Mouse (Mus musculus) kidney, postnatal 10 days (tissue): Measurements from ENCODE around the gene Xpc.

Source experiments
- DNase-seq: peaks from one replicate; pipeline ENCODE4 v3.0.0; 2021; ENCODE audit warnings: mixed read lengths

The Xpc gene

DNA sequence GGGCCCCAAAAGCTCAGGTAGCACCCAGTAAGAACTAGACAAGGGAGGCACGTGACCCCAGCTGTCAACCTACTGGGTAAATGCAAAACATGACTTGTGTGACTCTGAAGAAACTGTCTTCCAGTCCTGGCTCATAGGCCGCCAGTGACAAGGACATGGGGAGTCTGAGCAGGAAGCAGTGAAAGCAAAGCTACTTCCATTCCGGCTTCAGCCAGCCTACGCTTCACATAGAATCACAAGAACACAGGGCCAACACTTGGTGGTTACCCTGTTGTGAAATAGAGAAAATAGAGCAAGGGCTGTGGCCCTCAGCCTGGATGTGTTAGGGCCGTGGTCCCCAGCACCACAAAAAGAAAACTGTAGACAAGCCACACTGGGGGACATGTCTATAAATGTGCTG, 7.1 kb upstream of the Xpc start:
- no peak for DNase-seq

DNA sequence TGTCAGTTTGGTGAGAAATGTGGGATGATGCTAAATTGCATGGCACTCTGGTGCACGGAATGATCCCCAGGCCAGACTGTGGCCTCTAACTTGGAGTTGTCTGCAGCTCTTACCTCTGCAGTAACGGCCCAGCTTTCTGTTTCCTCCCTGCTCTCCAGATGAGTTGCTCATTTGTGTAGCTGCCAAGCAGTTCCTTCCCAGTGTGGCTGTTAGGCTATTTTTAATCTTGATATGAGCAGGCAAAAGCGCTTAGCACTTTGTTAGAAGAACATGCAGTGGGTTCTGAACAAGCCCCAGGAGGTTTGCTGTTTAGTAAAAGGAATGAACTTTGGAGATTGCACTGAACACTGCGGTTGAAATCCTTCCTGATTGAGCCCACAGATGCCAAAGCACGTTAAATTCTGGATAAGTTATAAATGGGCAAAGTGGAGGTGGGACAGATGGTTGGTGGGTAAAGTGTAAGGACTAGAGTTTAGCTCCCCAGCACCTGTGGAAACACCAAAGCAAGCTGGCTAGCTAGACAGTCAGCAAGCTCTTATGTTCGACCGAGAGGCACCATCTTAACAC, 2.8 kb upstream of the Xpc start:
- no peak for DNase-seq

DNA sequence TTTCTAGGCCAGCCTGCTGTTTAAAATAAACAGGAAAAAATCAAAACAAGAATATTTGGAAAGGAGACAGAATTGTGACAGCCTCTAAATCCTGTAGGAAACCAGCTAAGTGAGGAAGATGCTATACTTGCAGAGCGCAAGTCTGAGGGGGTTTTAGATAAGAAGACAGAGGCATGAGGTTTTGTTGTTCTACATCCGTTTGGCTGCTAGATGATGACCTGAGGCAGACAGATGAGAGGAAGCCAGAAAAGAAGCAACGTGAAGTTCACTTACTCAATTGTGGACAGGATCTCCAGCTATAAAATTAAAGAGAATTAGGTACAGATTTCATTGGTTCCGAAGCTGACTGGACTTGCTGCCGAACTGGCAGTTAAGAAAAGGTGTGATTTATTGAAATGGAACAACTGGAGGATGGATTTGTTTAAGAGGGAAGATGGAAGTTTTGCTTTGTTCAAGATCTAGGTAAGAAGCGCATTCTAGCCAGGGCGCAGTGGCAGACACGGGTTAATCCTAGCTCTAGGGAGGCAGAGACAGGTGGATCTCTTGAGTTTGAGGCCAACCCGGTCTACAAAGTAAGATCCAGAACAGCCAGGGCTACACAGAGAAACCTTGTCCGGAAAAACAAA, 838 bp downstream of the Xpc start:
- peak; percentile 25 for DNase-seq

DNA sequence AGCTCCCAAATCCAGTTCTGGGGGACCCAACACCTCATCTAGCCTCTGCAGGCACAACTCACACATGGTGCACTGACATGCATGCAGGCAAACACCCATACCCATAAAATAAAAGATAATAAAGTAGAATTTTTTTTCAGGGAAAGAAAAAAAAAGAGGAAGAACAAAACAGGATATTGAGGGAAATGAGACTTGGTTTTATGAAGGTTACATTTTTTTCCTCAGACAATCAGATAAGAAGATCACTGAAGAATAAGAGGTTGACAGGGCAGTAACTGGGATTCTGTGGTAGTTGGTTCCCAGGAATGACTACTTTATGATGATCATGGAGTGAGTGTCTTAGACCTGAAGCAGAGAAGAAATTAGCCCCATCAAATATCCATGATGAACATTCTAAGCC, 1.6 kb downstream of the Xpc start:
- DNase-seq, result no peak

DNA sequence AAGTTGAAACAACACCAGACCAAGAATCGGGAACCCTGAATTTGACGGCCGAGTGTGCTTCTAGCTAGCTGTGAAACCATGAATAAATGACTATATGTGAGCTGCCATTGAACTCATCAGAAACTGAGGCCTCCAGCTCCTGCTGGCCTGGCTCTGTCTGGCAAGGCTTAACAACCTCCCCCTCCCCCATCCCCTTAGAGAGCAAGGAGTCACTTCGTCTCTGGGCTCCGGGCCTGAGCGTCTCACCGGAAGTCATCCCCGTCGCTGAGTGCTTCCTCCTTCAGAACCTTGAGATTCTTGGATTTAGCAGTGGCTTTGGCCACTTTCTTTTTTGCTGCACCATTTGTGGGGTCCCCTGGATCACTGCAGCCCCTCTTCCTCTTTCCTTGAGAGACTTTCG, 5.5 kb downstream of the Xpc start:
- peak; percentile 47 for DNase-seq

DNA sequence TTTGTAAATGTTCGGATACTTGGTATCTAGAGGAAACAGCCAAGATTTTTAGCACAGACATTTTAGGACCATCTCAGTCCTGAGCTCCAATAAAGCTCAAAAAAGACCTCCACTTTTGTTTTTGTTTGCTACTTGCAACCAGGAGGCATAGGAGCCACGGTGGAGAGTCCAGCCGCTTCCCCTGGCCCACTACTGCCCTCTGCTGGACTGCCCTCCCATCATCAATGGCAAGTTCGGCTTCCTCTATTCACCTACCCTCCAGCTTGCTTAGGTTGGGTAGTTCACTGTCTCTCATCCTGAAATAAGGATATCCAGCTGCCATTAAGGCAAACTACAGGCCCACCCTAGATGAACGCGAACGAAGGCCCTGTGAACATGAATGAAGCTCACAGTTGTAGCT, 6.4 kb downstream of the Xpc start:
- DNase-seq, result peak; percentile 84

DNA sequence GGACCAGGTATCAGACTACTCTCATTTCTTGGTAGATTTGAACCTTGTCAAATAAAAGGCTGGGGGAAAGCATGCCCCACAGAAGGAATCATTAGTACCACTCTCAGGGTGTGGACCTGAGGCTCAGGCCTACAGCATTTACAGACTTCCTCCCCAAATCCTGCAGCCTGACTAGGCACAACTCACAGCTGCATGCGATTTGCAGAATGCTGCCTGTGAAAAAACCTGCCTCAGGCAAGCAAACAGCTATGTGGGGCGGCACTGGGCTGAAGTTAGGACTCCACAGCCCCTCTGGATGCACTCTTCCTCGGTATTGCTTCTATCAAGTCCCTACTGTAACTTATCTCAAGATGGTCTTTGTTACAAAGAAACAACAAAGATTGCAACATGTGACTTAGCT, 7.6 kb downstream of the Xpc start:
- DNase-seq, result no peak

DNA sequence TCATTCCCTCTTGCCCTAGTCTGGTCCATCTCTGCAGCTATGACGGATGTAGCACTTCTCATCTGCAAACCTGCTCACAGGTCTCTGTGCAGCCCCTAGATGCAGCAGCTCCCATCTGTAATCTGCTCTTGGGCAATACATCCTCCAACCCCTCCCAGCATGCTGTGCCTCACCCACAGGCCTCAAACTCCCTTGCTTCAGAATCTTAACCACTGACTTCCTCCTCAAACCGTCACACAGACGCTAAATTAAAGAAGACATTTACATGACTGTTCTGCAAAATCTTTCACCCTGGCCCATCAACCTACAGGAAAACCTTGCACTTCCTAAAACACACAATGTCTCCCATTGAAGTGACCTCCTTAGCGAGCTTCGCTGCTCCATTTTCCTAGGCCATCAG, 9.7 kb downstream of the Xpc start:
- no peak for DNase-seq

DNA sequence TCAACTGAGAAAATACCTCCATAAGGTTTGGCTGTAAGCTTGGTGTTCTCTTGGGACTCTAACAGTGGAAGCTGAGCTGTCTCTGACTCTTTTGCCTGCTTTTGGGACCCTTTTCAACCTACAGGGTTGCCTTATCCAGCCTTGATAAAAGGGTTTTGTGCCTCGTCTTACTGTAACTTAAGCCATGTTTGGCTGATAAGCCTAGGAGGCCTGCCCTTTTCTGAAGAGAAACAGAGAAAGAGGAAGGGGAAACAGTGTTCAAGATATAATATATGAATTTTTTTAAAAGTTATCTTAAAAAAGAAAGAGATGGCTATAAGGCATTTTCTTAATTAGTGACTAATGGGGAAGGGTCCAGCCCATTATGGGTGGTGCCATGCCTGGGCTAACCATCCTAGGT, 12.4 kb downstream of the Xpc start:
- DNase-seq, result no peak

DNA sequence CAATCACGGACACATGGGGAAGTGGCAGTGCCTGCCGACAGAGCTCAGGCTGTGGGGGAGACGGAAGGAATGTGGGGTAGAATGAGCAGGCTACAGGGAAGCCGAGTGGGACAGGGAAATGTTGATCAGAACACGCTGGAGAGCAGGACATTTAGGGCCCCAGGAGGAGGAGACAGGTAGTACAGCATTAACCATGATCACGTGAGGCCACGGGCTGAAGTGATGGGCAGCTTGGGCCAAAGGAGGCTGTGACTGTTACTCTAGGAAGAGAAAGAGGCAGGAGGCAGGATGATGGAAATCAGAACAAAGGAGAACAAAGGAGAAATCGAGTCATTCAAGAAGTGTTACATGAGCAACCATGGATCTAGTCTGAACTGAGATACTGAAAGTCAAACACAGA, 21.2 kb downstream of the Xpc start:
- no peak for DNase-seq

DNA sequence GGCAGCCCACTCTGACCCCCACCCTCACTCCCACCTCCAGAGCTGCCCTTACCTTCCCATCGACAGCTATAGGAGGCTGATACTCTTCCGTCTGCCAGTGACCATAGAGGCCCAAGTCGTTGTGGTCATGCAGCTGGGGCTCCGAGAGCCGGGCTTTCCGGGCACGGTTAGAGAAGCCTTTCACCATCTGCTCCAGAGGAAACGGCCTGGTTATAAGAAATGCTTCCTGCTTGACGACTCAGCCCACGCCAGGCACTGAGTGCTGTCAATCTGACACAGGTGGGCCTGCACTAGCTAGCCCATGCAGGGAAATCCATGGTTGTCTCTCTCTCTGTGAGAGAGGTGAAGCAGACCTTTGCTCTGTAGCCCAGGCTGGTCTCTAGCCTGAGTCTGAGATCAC, 22.6 kb downstream of the Xpc start:
- no peak for DNase-seq

DNA sequence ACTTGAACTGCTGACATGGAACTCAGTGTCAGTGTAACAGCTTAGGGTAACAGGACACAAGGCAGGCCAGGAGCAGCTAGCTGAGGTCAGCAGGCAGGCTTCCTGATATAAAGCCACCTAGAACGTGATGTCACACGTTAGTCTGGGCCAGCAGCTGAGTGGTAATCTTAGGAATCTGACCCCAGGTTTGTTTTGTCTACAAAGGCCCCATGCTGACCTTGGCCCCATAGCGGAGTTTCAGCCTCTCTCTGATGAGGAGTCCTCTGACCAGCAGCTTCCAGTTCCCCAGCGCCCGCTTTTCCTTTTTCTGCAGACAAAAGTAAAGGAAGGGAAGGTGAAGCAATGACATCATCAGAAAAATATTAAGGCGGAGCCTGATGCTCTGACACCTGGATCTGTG, 24.7 kb downstream of the Xpc start:
- no peak for DNase-seq

DNA sequence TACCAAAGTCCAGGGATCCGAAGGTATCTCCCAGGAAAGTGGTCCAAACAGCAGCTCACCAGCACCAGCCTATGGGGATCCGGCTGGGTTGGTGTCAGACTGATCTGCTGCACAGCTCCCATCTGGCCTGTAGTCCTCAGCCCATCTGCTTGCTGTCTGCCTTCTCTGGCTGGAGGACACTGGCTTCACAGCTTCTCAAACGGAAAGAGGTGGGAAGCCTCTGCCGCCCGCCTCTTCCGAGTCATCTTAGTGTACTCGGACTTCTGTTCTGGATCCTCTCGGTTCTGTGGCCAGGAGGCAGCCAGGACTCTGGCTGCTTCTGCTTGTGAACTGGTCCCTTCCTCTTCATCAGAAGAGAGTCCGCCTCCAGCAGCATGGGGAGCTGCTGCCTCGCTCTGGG, 25.8 kb downstream of the Xpc start:
- DNase-seq, result no peak

DNA sequence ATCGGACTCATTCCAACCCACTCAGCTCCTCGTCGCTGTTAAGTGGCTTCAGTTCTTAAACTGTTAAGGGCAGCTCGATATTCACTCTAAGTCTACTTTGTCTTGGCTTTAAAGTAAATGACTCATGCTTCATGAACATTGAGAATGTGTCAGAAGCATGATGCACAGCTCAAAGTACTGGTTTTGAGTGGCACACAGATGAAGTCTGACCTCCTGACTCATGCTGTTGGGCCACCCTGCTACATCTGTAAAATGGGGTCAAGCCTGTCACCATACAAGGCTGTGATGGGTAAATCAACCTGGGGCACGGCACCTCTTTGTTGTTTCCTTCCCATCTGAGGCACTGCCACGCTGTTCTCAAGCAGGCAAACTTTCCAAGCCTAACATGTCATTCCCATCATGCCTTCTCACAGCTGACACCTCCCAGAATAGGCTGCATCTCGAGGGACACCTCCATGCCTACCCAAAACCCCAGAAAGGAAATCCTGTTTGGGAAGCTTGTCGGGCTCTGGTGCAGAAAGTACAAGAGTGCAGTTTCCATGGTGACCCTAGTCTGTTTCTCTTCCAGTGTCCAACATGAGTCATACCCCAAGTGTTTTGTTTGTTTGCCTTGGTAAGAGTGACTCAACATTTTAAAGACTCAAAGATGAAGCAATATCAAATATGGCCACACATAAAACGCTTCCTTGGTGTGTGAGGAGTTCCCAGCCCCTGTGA, 27.0 kb downstream of the Xpc start:
- DNase-seq, result no peak

DNA sequence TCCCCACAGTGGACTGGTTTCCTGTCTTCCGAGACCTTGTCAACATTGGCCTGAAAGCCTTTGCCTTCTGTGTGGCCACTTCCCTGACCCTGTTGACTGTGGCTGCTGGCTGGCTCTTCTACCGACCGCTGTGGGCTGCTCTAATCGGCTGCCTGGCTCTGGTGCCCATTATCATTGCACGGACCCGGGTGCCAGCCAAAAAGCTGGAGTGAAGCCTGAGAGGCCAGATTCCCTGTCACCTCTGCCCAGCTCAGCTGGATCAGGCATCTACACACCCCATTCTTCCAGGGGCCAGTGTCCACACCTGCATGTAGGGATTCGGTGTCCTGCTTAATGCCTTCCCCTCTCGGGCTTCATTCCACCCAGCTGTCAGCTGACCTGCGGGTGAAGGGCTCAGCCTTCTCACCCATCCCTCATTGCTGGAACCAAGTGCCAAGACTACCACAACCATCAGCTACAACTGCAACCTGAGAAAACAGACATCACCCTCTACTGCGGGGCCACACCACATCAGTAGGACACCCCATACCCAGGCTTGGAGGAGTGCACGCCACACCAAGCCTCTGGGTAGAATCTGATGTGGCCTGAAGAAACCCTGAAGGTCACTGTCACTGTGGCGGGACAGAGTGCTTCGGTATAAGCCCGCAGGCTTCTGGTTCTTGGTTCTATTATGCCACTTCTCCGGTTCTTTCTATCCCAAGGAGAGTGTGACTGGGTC, 28.8 kb downstream of the Xpc start:
- DNase-seq, result no peak

DNA sequence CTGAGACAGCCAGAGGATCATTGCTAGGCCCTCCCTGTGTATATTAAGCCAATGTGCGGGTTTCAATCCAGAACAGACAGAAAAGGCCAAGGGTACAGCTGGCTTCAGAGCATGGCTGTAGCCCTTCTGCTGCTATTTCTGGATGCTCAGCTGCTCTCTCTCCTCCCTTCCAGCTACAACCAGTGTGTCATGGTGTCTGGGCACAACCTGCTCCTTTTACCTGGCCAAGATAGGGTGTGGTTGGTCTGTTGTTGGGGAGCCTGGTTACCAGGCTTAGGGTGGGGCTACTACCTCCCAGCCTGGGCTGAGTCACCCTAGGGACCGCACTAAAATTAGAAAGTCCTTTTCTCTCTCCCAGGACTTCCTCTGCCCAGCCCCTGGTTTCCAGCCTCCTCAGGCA, 32.3 kb downstream of the Xpc start:
- no peak for DNase-seq

DNA sequence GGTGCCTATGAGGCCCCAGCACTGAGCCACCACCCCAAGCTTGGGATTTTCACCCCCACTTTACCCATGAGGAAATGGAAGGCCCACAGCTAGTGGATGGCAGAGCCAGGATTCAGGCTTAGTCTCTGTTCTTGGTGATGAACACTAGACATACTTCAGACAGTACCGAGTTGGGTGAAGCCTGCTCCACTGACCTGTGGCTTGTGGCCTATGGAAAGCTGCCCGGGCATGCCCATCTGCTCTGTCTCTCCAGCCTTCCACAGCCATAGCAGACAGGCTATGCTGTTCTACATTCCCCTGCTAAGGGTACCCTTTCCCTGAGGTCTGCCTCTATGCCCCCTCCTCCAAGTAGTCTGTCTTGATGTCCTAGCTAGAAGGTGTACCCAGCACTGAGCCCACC, 39.1 kb downstream of the Xpc start:
- DNase-seq, result no peak

DNA sequence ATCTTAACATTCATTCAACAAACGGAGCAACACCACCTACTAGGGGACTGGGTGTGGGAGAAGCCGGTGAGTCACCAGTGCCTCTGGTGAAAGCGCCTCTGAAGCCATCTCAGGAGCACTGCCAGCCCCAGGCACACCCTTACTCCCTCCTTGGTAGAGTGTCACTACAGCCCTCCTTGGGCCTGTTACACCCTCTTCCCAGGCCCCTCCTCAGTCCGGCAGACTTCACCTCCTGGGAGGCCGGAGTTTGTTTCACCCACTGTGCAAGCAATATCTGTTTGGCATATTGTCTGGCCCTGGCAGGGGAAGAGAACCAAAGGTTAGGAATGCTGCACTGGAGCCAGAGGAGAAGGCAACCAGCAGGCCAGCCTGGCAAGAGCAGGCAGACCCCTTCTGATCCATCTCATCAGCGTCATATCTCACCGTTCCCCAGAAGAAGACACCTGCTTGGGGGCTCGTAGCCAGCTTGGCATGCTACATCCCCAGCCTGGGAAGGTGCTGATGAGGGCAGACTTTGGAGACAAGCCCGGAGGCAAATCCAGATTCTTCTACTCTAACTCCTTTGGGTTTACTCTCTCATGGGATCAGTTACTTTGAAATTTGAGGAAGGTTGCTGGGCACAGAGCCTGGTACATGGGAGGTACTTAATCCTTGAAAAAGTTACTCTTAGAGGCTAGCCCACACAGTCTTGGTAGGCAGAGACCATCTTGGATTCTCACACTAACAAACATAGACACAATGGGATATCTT, 41.1 kb downstream of the Xpc start:
- DNase-seq, result peak; percentile 27

DNA sequence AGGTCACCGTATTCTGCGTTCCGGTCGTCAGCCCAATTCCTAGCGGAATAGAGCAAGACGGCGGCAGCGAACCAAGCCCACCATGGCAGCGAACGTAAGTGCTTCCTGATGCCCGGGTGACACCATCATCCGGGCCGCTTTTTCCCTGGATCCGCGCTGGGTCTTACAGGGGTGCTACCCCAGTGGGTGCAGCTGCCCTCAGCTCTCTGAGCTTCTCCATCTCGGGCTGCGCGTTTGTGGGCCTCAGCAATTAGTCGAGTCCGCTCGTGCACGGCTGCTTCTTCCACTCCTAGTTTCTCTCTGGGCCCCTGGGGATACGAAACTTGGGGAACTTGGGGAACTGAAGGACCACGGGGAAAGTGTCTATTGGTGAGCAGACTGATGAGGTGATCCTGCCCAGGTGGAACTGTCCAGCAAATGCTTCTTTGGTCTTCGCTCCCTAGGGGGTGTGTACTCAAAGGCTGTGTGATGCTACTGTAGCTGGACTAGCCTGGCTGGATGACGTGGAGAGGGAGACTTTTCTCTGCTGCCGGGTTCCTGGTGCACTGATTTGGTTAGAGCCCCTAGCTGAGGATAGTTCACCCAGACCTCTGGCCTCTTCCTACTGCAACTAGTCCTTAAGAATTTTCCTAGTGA, 41.8 kb downstream of the Xpc start:
- no peak for DNase-seq

DNA sequence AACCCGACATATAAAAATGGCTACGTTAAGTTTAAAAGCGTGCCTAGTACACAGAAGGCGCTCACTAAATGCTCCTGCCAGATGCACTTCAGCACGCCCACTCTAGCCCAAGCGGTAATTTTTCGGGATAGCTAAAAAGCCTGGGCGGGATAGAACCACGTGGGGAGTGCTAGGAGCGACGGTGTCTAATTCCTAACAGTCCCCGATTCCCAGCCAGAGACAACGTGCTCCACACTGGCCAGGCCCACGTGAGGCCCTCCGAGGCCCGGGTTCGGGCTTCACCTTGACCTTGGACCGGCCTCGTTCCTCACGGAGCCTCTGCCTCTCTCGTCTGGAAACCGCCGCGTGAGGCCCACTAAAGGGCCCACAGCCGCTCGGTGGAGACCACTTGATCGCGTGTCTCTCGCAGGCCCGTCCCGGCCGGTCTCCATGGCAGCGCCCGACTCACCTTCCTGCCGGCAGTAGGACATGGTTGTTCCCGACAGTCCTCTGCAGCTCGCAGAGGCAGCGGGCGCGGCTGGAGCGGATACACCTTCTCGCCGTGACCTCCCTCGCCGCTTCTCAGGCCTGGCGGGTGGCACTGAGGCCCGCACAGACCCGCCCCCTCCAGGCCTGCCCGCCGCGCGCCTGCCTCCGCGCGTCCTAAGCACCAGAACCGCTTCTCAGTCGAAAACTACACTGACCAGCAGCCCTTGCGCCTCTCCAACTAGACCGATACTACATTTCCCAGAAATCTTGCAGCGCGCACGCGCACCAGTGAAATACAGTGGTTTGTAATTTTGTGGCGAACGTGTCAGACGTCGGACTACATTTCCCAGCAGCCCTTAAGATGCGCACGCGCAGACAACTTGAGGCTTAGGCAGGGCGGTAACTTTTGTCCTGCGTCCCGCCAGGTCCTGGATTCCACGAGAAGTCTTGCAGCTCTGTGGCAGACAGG, 42.6 kb downstream of the Xpc start, which contains the start of the genes Chchd4 and Tmem43:
Gene Chchd4, minus strand, starts transcription at position 679 of the 937 bp plus-strand sequence.
Gene Tmem43, plus strand, starts transcription at position 836 of the 937 bp plus-strand sequence.
- DNase-seq, result peak; percentile 99

DNA sequence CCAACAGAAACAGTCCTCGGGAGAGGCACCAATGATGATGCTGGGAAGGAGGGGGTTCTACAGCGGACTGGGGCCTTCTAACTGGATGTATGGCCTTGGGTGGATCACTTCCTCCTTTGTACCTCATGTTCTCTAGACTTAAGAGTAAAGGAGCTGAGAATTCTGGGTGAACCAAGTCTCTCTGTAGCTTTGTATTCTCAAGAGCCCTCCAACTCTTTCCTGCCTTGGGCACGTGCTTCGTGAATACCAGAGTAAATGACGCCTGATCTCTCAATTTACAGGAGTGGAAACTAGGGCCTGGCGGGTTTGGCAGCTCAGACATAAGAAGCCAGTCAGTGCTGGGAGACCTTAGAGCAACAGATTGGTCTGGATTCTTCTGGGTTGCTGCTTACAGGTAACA, 43.4 kb downstream of the Xpc start:
- DNase-seq, result no peak
